Mouse (Mus musculus) cerebellum, adult 2 months (tissue): ENCODE measurements at regions not wholly inside any gene's neighbourhood (a gene's known extent, or its start where the extent isn't known, plus 50 kb on each side); places are given as distances from the start of the nearest gene placed in this dataset.

ENCODE experiments used
- CTCF ChIP-seq: fragments of 200-500 bp; IDR thresholded peaks from 2 replicates; pipeline ENCODE4 v1.5.1; 2011; ENCODE audit warnings: low read depth, mild to moderate bottlenecking, control low read depth, low read length, moderate library complexity, borderline replicate concordance; ENCODE audit not compliant: insufficient read depth
- POLR2A ChIP-seq: fragments of 200-500 bp; IDR thresholded peaks from 2 replicates; pipeline ENCODE4 v1.6.1; 2011; ENCODE audit warnings: low read length, control low read depth, borderline replicate concordance; ENCODE audit not compliant: insufficient read depth

DNA sequence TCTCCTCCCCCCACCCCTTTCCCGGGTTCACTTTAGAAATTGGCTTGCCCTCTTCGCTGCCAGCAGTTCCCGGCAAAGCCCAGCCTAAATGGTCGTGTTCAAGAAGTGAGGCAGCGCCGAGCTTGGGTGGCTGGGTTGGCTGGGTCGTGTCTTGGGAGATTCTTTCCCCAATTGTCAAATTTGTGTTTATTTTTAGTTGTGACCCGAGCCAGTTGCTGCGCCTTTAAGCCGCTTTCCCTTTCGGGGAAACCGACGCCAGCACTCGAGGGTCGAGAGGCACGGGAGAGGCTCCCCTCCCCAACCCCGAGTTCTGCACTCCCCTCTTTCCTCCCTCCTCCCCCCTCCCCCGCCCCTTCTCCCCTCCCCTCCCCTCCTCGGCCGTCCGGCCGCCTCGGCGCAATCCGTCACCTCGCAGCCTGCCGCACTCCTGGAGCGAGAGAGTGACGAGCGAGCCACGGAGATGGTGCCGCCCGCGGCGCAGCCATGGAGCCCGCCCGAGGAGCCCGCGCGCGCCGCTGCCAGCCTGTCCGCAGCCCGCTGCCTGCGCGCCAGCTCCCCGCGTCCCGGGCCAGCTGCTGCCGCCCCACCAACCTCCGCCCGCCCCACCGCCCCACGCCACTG is 64.6 kb upstream of the Frmpd3 start:
- TF ChIP-seq POLR2A = no peak
- no peak for TF ChIP-seq CTCF
